Mouse (Mus musculus): ENCODE measurements around the gene Sema4a. TPM values are rescaled to one million over a fixed set of nuclear protein-coding genes. Genes with fewer than 3 reads are reported as not detected.

Sema4a gene
- polyA plus RNA-seq, 1 experiment from 2014 or later: 93.1 TPM

GRCm38 (mm10) chr3:88403522-88404230 lies 57.3 kb downstream of the Sema4a start:
- Histone ChIP-seq H3K27me3 (replicated peaks; ENCODE audit: control insufficient read depth, insufficient read depth, low read length) (no peaks in the 10 kb centered on the region), H3K27ac (ENCODE audit: low read depth, low read length) (no peak overlapping the region), H3K4me2 (replicated peaks; ENCODE audit: low read depth) (no peak overlapping the region), H3K4me3 (ENCODE audit: low read depth, low read length) (no peak overlapping the region), H3K4me1 (replicated peaks; ENCODE audit: control insufficient read depth, insufficient read depth, low read length) (no peaks in the 10 kb centered on the region), H3K9ac (ENCODE audit: low read depth, low read length) (no peak overlapping the region), H3K9me3 (ENCODE audit: control insufficient read depth) (no peaks in the 10 kb centered on the region), H3K36me3 (ENCODE audit: control insufficient read depth, insufficient read depth) (peaks cover 20% of the 10 kb centered on the region)
- WGBS: 93% methylated on average over 10 of the region's 10 CpGs
- TF ChIP-seq CTCF (IDR thresholded peaks at IDR 0.05; ENCODE audit: low read depth): no peak
- no peak for ATAC-seq

GRCm38 (mm10) chr3:88398666-88399065 lies 62.3 kb downstream of the Sema4a start:
- no peak for TF ChIP-seq CTCF (IDR thresholded peaks at IDR 0.05; ENCODE audit: low read depth)
- no peak overlapping the region for H3K4me2 ChIP-seq (replicated peaks; ENCODE audit: low read depth)
- H3K4me3 ChIP-seq (ENCODE audit: low read depth, low read length): no peak overlapping the region
- ATAC-seq: no peak
- whole genome bisulfite sequencing: 81% methylated on average over 2 of the region's 2 CpGs
- H3K4me1 ChIP-seq (replicated peaks; ENCODE audit: control insufficient read depth, insufficient read depth, low read length): no peaks in the 10 kb centered on the region
- H3K36me3 ChIP-seq (ENCODE audit: control insufficient read depth, insufficient read depth): peaks cover 40% of the 10 kb centered on the region
- H3K9me3 ChIP-seq (ENCODE audit: control insufficient read depth): no peaks in the 10 kb centered on the region
- no peak overlapping the region for H3K27ac ChIP-seq (ENCODE audit: low read depth, low read length)
- 0 out of 2 replicates have a peak, but pooled peaks cover 11% of the 10 kb centered on the region for H3K27me3 ChIP-seq (replicated peaks; ENCODE audit: control insufficient read depth, insufficient read depth, low read length)
- no peak overlapping the region for H3K9ac ChIP-seq (ENCODE audit: low read depth, low read length)

GRCm38 (mm10) chr3:88395742-88396141 lies 65.2 kb downstream of the Sema4a start:
- H3K9ac ChIP-seq (ENCODE audit: low read depth, low read length): no peak overlapping the region
- no peaks in the 10 kb centered on the region for H3K9me3 ChIP-seq (ENCODE audit: control insufficient read depth)
- H3K4me2 ChIP-seq (replicated peaks; ENCODE audit: low read depth): no peak overlapping the region
- H3K4me3 ChIP-seq (ENCODE audit: low read depth, low read length): no peak overlapping the region
- WGBS: 92% methylated on average over 8 of the region's 8 CpGs
- no peak overlapping the region for H3K27ac ChIP-seq (ENCODE audit: low read depth, low read length)
- TF ChIP-seq CTCF (IDR thresholded peaks at IDR 0.05; ENCODE audit: low read depth): no peak
- ATAC-seq: no peak
- peaks cover 28% of the 10 kb centered on the region for H3K36me3 ChIP-seq (ENCODE audit: control insufficient read depth, insufficient read depth)
- H3K4me1 ChIP-seq (replicated peaks; ENCODE audit: control insufficient read depth, insufficient read depth, low read length): no peaks in the 10 kb centered on the region
- peaks cover 18% of the 10 kb centered on the region for H3K27me3 ChIP-seq (replicated peaks; ENCODE audit: control insufficient read depth, insufficient read depth, low read length)

- peaks cover 20% of the 10 kb centered on the region for H3K27me3 ChIP-seq (replicated peaks; ENCODE audit: control insufficient read depth, insufficient read depth, low read length)
- peaks cover 2% of the 10 kb centered on the region; the same call in 1 of the 2 replicates for H3K9me3 ChIP-seq (ENCODE audit: control insufficient read depth)
- no peaks in the 10 kb centered on the region for H3K4me1 ChIP-seq (replicated peaks; ENCODE audit: control insufficient read depth, insufficient read depth, low read length)
- TF ChIP-seq CTCF (IDR thresholded peaks at IDR 0.05; ENCODE audit: low read depth): no peak
- WGBS: 92% methylated on average over 6 of the region's 6 CpGs
- ATAC-seq: no peak
- H3K4me2 ChIP-seq (replicated peaks; ENCODE audit: low read depth): no peak overlapping the region
- H3K36me3 ChIP-seq (ENCODE audit: control insufficient read depth, insufficient read depth): peaks cover 31% of the 10 kb centered on the region
- H3K9ac ChIP-seq (ENCODE audit: low read depth, low read length): no peak overlapping the region
- no peak overlapping the region for H3K4me3 ChIP-seq (ENCODE audit: low read depth, low read length)
- no peak overlapping the region for H3K27ac ChIP-seq (ENCODE audit: low read depth, low read length)
Measured at GRCm38 (mm10) chr3:88395288-88395687, 65.7 kb downstream of the Sema4a start.

GRCm38 (mm10) chr3:88393776-88394375 lies 67.1 kb downstream of the Sema4a start:
- peaks cover 4% of the 10 kb centered on the region; the same call in 1 of the 2 replicates for H3K9me3 ChIP-seq (ENCODE audit: control insufficient read depth)
- peaks cover 26% of the 10 kb centered on the region; the same call in 1 of the 2 replicates for H3K36me3 ChIP-seq (ENCODE audit: control insufficient read depth, insufficient read depth)
- no peak for ATAC-seq
- no peaks in the 10 kb centered on the region for H3K4me1 ChIP-seq (replicated peaks; ENCODE audit: control insufficient read depth, insufficient read depth, low read length)
- TF ChIP-seq CTCF (IDR thresholded peaks at IDR 0.05; ENCODE audit: low read depth): no peak
- H3K4me3 ChIP-seq (ENCODE audit: low read depth, low read length): no peak overlapping the region
- H3K4me2 ChIP-seq (replicated peaks; ENCODE audit: low read depth): no peak overlapping the region
- peaks cover 30% of the 10 kb centered on the region for H3K27me3 ChIP-seq (replicated peaks; ENCODE audit: control insufficient read depth, insufficient read depth, low read length)
- H3K27ac ChIP-seq (ENCODE audit: low read depth, low read length): no peak overlapping the region
- H3K9ac ChIP-seq (ENCODE audit: low read depth, low read length): no peak overlapping the region
- 87% methylated on average over 9 of the region's 9 CpGs for WGBS

Small RNAs within 50 kb of the gene (microRNA-seq; reads per million reads assigned to microRNA genes)
- not detected for gene Mir7011

Other genes with a start within 250 kb of the Sema4a start
- gene Rhbg, start 206.5 kb downstream of the Sema4a start, polyA plus RNA-seq (2015; fragmentation: Nextera tagmentation; extraction: Ambion mirVana): 0.60 and 0.65 TPM in 2 replicates
- 0.13 and 0.18 TPM in 2 replicates for gene Gm38392, start 174.0 kb downstream of the Sema4a start, polyA plus RNA-seq (2015; fragmentation: Nextera tagmentation; extraction: Ambion mirVana)
- 6.1 and 7.2 TPM in 2 replicates for gene Tsacc, start 164.2 kb downstream of the Sema4a start, polyA plus RNA-seq (2015; fragmentation: Nextera tagmentation; extraction: Ambion mirVana)
- 170 and 175 TPM in 2 replicates for gene Cct3, start 164.1 kb downstream of the Sema4a start, polyA plus RNA-seq (2015; fragmentation: Nextera tagmentation; extraction: Ambion mirVana)
- gene Glmp, start 136.2 kb downstream of the Sema4a start, polyA plus RNA-seq (2015; fragmentation: Nextera tagmentation; extraction: Ambion mirVana): 589 and 649 TPM in 2 replicates
- 13.5 and 14.0 TPM in 2 replicates for gene Tmem79, start 125.0 kb downstream of the Sema4a start, polyA plus RNA-seq (2015; fragmentation: Nextera tagmentation; extraction: Ambion mirVana)
- 12.6 and 13.7 TPM in 2 replicates for gene Smg5, start 124.9 kb downstream of the Sema4a start, polyA plus RNA-seq (2015; fragmentation: Nextera tagmentation; extraction: Ambion mirVana)
- gene Paqr6, start 96.6 kb downstream of the Sema4a start, polyA plus RNA-seq (2015; fragmentation: Nextera tagmentation; extraction: Ambion mirVana): 2.3 and 3.3 TPM in 2 replicates
- gene Bglap3, start 88.4 kb downstream of the Sema4a start, polyA plus RNA-seq (2015; fragmentation: Nextera tagmentation; extraction: Ambion mirVana): 72.5 and 81.0 TPM in 2 replicates
- gene Bglap2, start 82.5 kb downstream of the Sema4a start, polyA plus RNA-seq (2015; fragmentation: Nextera tagmentation; extraction: Ambion mirVana): not detected in 2 replicates
- gene Bglap, start 76.7 kb downstream of the Sema4a start, polyA plus RNA-seq (2015; fragmentation: Nextera tagmentation; extraction: Ambion mirVana): not detected in 2 replicates
- 61.2 and 62.5 TPM in 2 replicates for gene Pmf1, start 50.9 kb downstream of the Sema4a start, polyA plus RNA-seq (2015; fragmentation: Nextera tagmentation; extraction: Ambion mirVana)
- gene Slc25a44, start 36.0 kb downstream of the Sema4a start, polyA plus RNA-seq (2015; fragmentation: Nextera tagmentation; extraction: Ambion mirVana): 30.4 and 31.7 TPM in 2 replicates
- gene Lmna, start 48.8 kb upstream of the Sema4a start, polyA plus RNA-seq (2015; fragmentation: Nextera tagmentation; extraction: Ambion mirVana): 92.5 and 96.5 TPM in 2 replicates
- 2.8 TPM in 2 replicates for gene Mex3a, start 71.2 kb upstream of the Sema4a start, polyA plus RNA-seq (2015; fragmentation: Nextera tagmentation; extraction: Ambion mirVana)
- gene Rab25, start 87.1 kb upstream of the Sema4a start, polyA plus RNA-seq (2015; fragmentation: Nextera tagmentation; extraction: Ambion mirVana): 79.5 and 89.2 TPM in 2 replicates
- gene Lamtor2, start 91.9 kb upstream of the Sema4a start, polyA plus RNA-seq (2015; fragmentation: Nextera tagmentation; extraction: Ambion mirVana): 171 and 183 TPM in 2 replicates
- 17.3 and 19.2 TPM in 2 replicates for gene Ubqln4, start 92.6 kb upstream of the Sema4a start, polyA plus RNA-seq (2015; fragmentation: Nextera tagmentation; extraction: Ambion mirVana)
- gene Ssr2, start 114.7 kb upstream of the Sema4a start, polyA plus RNA-seq (2015; fragmentation: Nextera tagmentation; extraction: Ambion mirVana): 249 and 268 TPM in 2 replicates
- gene Arhgef2, start 144.8 kb upstream of the Sema4a start, polyA plus RNA-seq (2015; fragmentation: Nextera tagmentation; extraction: Ambion mirVana): 21.6 and 22.1 TPM in 2 replicates
- not detected in 2 replicates for gene Rxfp4, start 192.0 kb upstream of the Sema4a start, polyA plus RNA-seq (2015; fragmentation: Nextera tagmentation; extraction: Ambion mirVana)
- 35.7 and 38.6 TPM in 2 replicates for gene Khdc4, start 224.6 kb upstream of the Sema4a start, polyA plus RNA-seq (2015; fragmentation: Nextera tagmentation; extraction: Ambion mirVana)

Data from intestine, postnatal 0 days (tissue).